In genomic region chr15:11741598-11742345, GRCm38 (mm10) we compare ENCODE assay signal across 8 mouse cellular contexts.
DNase-seq lines count a peak whose midpoint lies in the region; ATAC-seq lines count a peak whose summit lies in the region.
"Had no signal": no experiment of that assay in that cellular context is flagged by ENCODE, and none has a peak within 500 bp of the region (broad histone marks: within the 10 kb centered on the region; RNA-seq: fewer than 3 reads in every experiment).

No protein-coding gene starts in this region.

- WGBS in forebrain, embryonic 10.5 days: 33% methylated on average over 18 of the region's 18 CpGs
- 43% methylated on average over 18 of the region's 18 CpGs for WGBS in hindbrain, embryonic 16.5 days
- WGBS in neural tube, embryonic 12.5 days: 25% methylated on average over 18 of the region's 18 CpGs

- H3K9me3 ChIP-seq in forebrain, embryonic 10.5 days: no peaks in the 10 kb centered on the region
- H3K9me3 ChIP-seq in hindbrain, embryonic 16.5 days (ENCODE audit: control insufficient read depth, low read length): no peaks in the 10 kb centered on the region
- no peaks in the 10 kb centered on the region for H3K9me3 ChIP-seq in neural tube, embryonic 12.5 days

- no peaks in the 10 kb centered on the region for H3K36me3 ChIP-seq in forebrain, embryonic 10.5 days (replicated peaks)
- no peaks in the 10 kb centered on the region for H3K36me3 ChIP-seq in hindbrain, embryonic 16.5 days (ENCODE audit: control insufficient read depth, insufficient read depth, low read length)
- no peaks in the 10 kb centered on the region for H3K36me3 ChIP-seq in neural tube, embryonic 12.5 days

- H3K4me3 ChIP-seq in forebrain, embryonic 10.5 days: peak overlapping the region; percentile 39
- peak overlapping the region; percentile 12; the same call in 1 of the 2 replicates for H3K4me3 ChIP-seq in hindbrain, embryonic 16.5 days (ENCODE audit: low read length)
- H3K4me3 ChIP-seq in neural tube, embryonic 12.5 days: no peak overlapping the region

- 0 out of 2 replicates have a peak overlapping the region, but pooled peaks have one; percentile 48 for H3K27ac ChIP-seq in forebrain, embryonic 10.5 days
- H3K27ac ChIP-seq in hindbrain, embryonic 16.5 days (ENCODE audit: low read depth, low read length): no peak overlapping the region
- H3K27ac ChIP-seq in neural tube, embryonic 12.5 days: no peak overlapping the region

- peaks cover 26% of the 10 kb centered on the region for H3K27me3 ChIP-seq in forebrain, embryonic 10.5 days (ENCODE audit: poor library complexity, severe bottlenecking)
- no peaks in the 10 kb centered on the region for H3K27me3 ChIP-seq in hindbrain, embryonic 16.5 days (replicated peaks; ENCODE audit: control insufficient read depth, insufficient read depth, low read length)
- H3K27me3 ChIP-seq in neural tube, embryonic 12.5 days (replicated peaks): no peaks in the 10 kb centered on the region

- DNase-seq in kidney, postnatal 4 days: peak; percentile 15 to 40
- DNase-seq in kidney, adult 9 months: no peak
- peak; percentile 20 for DNase-seq in forebrain, embryonic 10.5 days (ENCODE audit: extremely low spot score, low spot score)
- no peak for DNase-seq in thymus, postnatal 0 days (ENCODE audit: low spot score)
- no peak for DNase-seq in adrenal gland, adult 2 months

- ATAC-seq in hindbrain, embryonic 16.5 days: peak; percentile 30; the same call in 1 of the 2 replicates
- peak; percentile 80 for ATAC-seq in neural tube, embryonic 12.5 days (ENCODE audit: low FRiP score, low read depth)
- ATAC-seq: Patski had no signal

- H3K4me1 ChIP-seq in forebrain, embryonic 10.5 days: peaks cover 18% of the 10 kb centered on the region
- peaks cover 4% of the 10 kb centered on the region for H3K4me1 ChIP-seq in hindbrain, embryonic 16.5 days (ENCODE audit: control insufficient read depth, insufficient read depth, low read depth, low read length)
- peaks cover 13% of the 10 kb centered on the region for H3K4me1 ChIP-seq in neural tube, embryonic 12.5 days

- peak overlapping the region; percentile 29 for H3K4me2 ChIP-seq in hindbrain, embryonic 16.5 days (ENCODE audit: low read length)
- peak overlapping the region; percentile 48 for H3K4me2 ChIP-seq in neural tube, embryonic 12.5 days (replicated peaks)

- no peak overlapping the region; the same call in 1 of the 2 replicates for H3K9ac ChIP-seq in hindbrain, embryonic 16.5 days (ENCODE audit: low read depth, low read length)
- H3K9ac ChIP-seq in neural tube, embryonic 12.5 days: no peak overlapping the region

Comparison
In these comparisons a context has a peak if more than half of its experiments do, and no peak if none do; other contexts are left out.
1. DNase-seq: peak in kidney, postnatal 4 days (2 of 2) and forebrain, embryonic 10.5 days (single experiment); none in kidney, adult 9 months (single experiment), thymus, postnatal 0 days (single experiment) and adrenal gland, adult 2 months (single experiment).